Mouse (Mus musculus): ENCODE measurements at regions not wholly inside any gene's neighbourhood (a gene's known extent, or its start where the extent isn't known, plus 50 kb on each side); places are given as distances from the start of the nearest gene placed in this dataset.

- Histone ChIP-seq H3K9ac (replicated peaks; ENCODE audit: low read depth, low read length) (no peak overlapping the region), H3K9me3 (ENCODE audit: control insufficient read depth, low read length) (no peaks in the 10 kb centered on the region), H3K27ac (ENCODE audit: low read depth, low read length) (no peak overlapping the region), H3K4me3 (ENCODE audit: low read depth, low read length) (no peak overlapping the region), H3K4me1 (ENCODE audit: control insufficient read depth, insufficient read depth, low read length) (no peaks in the 10 kb centered on the region), H3K27me3 (ENCODE audit: control insufficient read depth, insufficient read depth, low read length) (no peaks in the 10 kb centered on the region), H3K4me2 (ENCODE audit: low read depth, low read length) (no peak overlapping the region), H3K36me3 (ENCODE audit: control insufficient read depth, insufficient read depth, low read length) (no peaks in the 10 kb centered on the region)
- no peak for ATAC-seq (ENCODE audit: low read depth)
- 93% methylated on average over 3 of the region's 3 CpGs for WGBS
Measured at GRCm38 (mm10) chr19:35034408-35034807, 112.2 kb downstream of the Kif20b start.

DNA sequence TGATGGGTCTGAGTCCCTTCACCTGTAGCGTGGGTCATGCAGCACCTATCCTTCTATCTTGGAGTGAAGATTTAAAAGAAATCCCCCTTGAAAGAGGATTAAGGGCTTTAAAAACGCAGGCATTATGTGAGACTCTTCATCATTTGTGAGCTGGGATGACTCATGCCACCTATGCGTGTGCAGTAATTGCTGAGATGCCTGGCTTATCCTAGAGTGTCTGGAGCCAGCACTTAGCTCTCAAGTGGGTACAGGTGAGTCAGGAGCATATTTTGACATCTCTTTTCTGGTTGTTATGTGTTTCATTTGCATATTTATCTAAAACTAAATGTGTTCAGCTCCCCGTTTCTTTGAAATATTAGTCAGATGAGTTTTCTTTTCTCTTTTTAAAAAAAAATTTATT, 123.4 kb downstream of the Kif20b start:
- Histone ChIP-seq H3K9ac (replicated peaks; ENCODE audit: low read depth, low read length) (no peak overlapping the region), H3K4me2 (ENCODE audit: low read depth, low read length) (no peak overlapping the region), H3K36me3 (ENCODE audit: control insufficient read depth, insufficient read depth, low read length) (no peaks in the 10 kb centered on the region), H3K9me3 (ENCODE audit: control insufficient read depth, low read length) (no peaks in the 10 kb centered on the region), H3K27ac (ENCODE audit: low read depth, low read length) (no peak overlapping the region), H3K27me3 (ENCODE audit: control insufficient read depth, insufficient read depth, low read length) (no peaks in the 10 kb centered on the region), H3K4me1 (ENCODE audit: control insufficient read depth, insufficient read depth, low read length) (no peaks in the 10 kb centered on the region), H3K4me3 (ENCODE audit: low read depth, low read length) (no peak overlapping the region)
- WGBS = 89% methylated on average over 4 of the region's 4 CpGs
- ATAC-seq (ENCODE audit: low read depth) = no peak

- H3K9ac ChIP-seq (replicated peaks; ENCODE audit: low read depth, low read length) = no peak overlapping the region
- H3K4me2 ChIP-seq (ENCODE audit: low read depth, low read length) = no peak overlapping the region
- H3K4me3 ChIP-seq (ENCODE audit: low read depth, low read length) = no peak overlapping the region
- no peak overlapping the region for H3K27ac ChIP-seq (ENCODE audit: low read depth, low read length)
- no peaks in the 10 kb centered on the region for H3K27me3 ChIP-seq (ENCODE audit: control insufficient read depth, insufficient read depth, low read length)
- no peaks in the 10 kb centered on the region for H3K9me3 ChIP-seq (ENCODE audit: control insufficient read depth, low read length)
- no peaks in the 10 kb centered on the region for H3K4me1 ChIP-seq (ENCODE audit: control insufficient read depth, insufficient read depth, low read length)
- WGBS = 70% methylated on average over 3 of the region's 3 CpGs
- no peak for ATAC-seq (ENCODE audit: low read depth)
- no peaks in the 10 kb centered on the region for H3K36me3 ChIP-seq (ENCODE audit: control insufficient read depth, insufficient read depth, low read length)
Measured at GRCm38 (mm10) chr19:35066352-35066935, 144.3 kb downstream of the Kif20b start.

GRCm38 (mm10) chr19:35081126-35081525, 159.0 kb downstream of the Kif20b start:
- no peak for ATAC-seq (ENCODE audit: low read depth)
- no peak overlapping the region for H3K4me3 ChIP-seq (ENCODE audit: low read depth, low read length)
- WGBS = 44% methylated on average over 4 of the region's 4 CpGs

GRCm38 (mm10) chr19:35101244-35101643, 179.1 kb downstream of the Kif20b start:
- Histone ChIP-seq H3K27me3 (ENCODE audit: control insufficient read depth, insufficient read depth, low read length) (no peaks in the 10 kb centered on the region), H3K9ac (replicated peaks; ENCODE audit: low read depth, low read length) (no peak overlapping the region), H3K9me3 (ENCODE audit: control insufficient read depth, low read length) (no peaks in the 10 kb centered on the region), H3K4me3 (ENCODE audit: low read depth, low read length) (no peak overlapping the region), H3K4me1 (ENCODE audit: control insufficient read depth, insufficient read depth, low read length) (no peaks in the 10 kb centered on the region), H3K36me3 (ENCODE audit: control insufficient read depth, insufficient read depth, low read length) (no peaks in the 10 kb centered on the region), H3K27ac (ENCODE audit: low read depth, low read length) (no peak overlapping the region), H3K4me2 (ENCODE audit: low read depth, low read length) (no peak overlapping the region)
- no peak for ATAC-seq (ENCODE audit: low read depth)
- WGBS = 4% methylated on average over 1 of the region's 1 CpGs

More at GRCm38 (mm10) chr19:35081126-35081525, 159.0 kb downstream of the Kif20b start:
- no peaks in the 10 kb centered on the region for H3K4me1 ChIP-seq (ENCODE audit: control insufficient read depth, insufficient read depth, low read length)
- no peaks in the 10 kb centered on the region for H3K27me3 ChIP-seq (ENCODE audit: control insufficient read depth, insufficient read depth, low read length)
- no peaks in the 10 kb centered on the region for H3K36me3 ChIP-seq (ENCODE audit: control insufficient read depth, insufficient read depth, low read length)
- H3K4me2 ChIP-seq (ENCODE audit: low read depth, low read length) = no peak overlapping the region
- no peak overlapping the region for H3K9ac ChIP-seq (replicated peaks; ENCODE audit: low read depth, low read length)
- no peak overlapping the region for H3K27ac ChIP-seq (ENCODE audit: low read depth, low read length)
- H3K9me3 ChIP-seq (ENCODE audit: control insufficient read depth, low read length) = no peaks in the 10 kb centered on the region

GRCm38 (mm10) chr19:35114313-35114712, 192.2 kb downstream of the Kif20b start:
- ATAC-seq (ENCODE audit: low read depth) = no peak

DNA sequence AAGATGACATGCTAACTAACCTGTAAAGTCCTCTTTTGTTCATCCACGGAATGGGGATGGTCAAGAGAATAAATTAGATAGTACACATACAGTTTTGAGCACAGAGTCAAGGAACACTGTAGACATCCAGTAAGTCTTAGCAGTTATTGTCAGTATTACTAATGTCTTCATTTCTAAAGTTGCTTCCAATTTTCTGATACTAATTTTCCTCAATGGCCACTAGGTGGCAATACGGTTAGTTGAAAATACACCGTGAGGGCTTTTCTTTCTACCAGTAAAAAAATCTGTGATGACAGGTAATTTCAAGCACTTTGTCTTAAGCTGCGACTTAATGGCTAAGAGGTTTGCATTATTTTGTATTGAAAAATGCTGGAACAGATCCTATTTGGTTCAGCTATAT, 203.1 kb downstream of the Kif20b start:
- H3K4me3 ChIP-seq (ENCODE audit: low read depth, low read length) = no peak overlapping the region
- no peak overlapping the region for H3K27ac ChIP-seq (ENCODE audit: low read depth, low read length)
- H3K9ac ChIP-seq (replicated peaks; ENCODE audit: low read depth, low read length) = no peak overlapping the region
- no peaks in the 10 kb centered on the region for H3K4me1 ChIP-seq (ENCODE audit: control insufficient read depth, insufficient read depth, low read length)
- WGBS = 14% methylated on average over 4 of the region's 4 CpGs
- 0 out of 2 replicates have a peak, but pooled peaks have one; percentile 4 for ATAC-seq (ENCODE audit: low read depth)
- H3K36me3 ChIP-seq (ENCODE audit: control insufficient read depth, insufficient read depth, low read length) = no peaks in the 10 kb centered on the region
- H3K4me2 ChIP-seq (ENCODE audit: low read depth, low read length) = no peak overlapping the region
- H3K9me3 ChIP-seq (ENCODE audit: control insufficient read depth, low read length) = no peaks in the 10 kb centered on the region
- no peaks in the 10 kb centered on the region for H3K27me3 ChIP-seq (ENCODE audit: control insufficient read depth, insufficient read depth, low read length)

More at GRCm38 (mm10) chr19:35114313-35114712, 192.2 kb downstream of the Kif20b start:
- Histone ChIP-seq H3K4me3 (ENCODE audit: low read depth, low read length) (no peak overlapping the region), H3K9ac (replicated peaks; ENCODE audit: low read depth, low read length) (no peak overlapping the region), H3K36me3 (ENCODE audit: control insufficient read depth, insufficient read depth, low read length) (no peaks in the 10 kb centered on the region), H3K4me2 (ENCODE audit: low read depth, low read length) (no peak overlapping the region), H3K27me3 (ENCODE audit: control insufficient read depth, insufficient read depth, low read length) (no peaks in the 10 kb centered on the region), H3K4me1 (ENCODE audit: control insufficient read depth, insufficient read depth, low read length) (no peaks in the 10 kb centered on the region), H3K9me3 (ENCODE audit: control insufficient read depth, low read length) (no peaks in the 10 kb centered on the region), H3K27ac (ENCODE audit: low read depth, low read length) (no peak overlapping the region)
- WGBS = 62% methylated on average over 2 of the region's 2 CpGs

GRCm38 (mm10) chr19:35126594-35127051, 204.5 kb downstream of the Kif20b start:
- Histone ChIP-seq H3K4me2 (ENCODE audit: low read depth, low read length) (no peak overlapping the region), H3K36me3 (ENCODE audit: control insufficient read depth, insufficient read depth, low read length) (no peaks in the 10 kb centered on the region), H3K9me3 (ENCODE audit: control insufficient read depth, low read length) (no peaks in the 10 kb centered on the region), H3K9ac (replicated peaks; ENCODE audit: low read depth, low read length) (no peak overlapping the region), H3K4me3 (ENCODE audit: low read depth, low read length) (no peak overlapping the region), H3K27me3 (ENCODE audit: control insufficient read depth, insufficient read depth, low read length) (no peaks in the 10 kb centered on the region), H3K27ac (ENCODE audit: low read depth, low read length) (no peak overlapping the region), H3K4me1 (ENCODE audit: control insufficient read depth, insufficient read depth, low read length) (no peaks in the 10 kb centered on the region)
- no peak for ATAC-seq (ENCODE audit: low read depth)
- WGBS = 89% methylated on average over 12 of the region's 12 CpGs

DNA sequence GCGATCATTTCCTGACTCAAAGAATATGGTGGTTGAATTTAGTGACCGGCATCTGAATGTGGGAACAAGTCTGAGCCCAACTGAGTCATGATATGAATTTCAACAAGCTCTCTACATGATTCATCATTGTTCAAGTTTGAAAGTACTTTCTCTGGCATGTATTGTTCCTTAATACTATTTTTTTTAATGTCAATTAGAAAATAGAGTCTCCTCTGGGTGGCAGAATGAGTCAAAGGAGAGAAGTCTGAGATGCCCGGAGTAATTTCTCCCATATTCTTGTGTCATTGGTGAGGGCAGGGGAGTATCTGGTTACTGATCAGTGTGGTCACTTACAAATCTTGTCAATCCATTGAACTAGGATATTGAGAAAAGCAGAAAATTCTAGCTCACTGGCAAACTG, 205.9 kb downstream of the Kif20b start:
- Histone ChIP-seq H3K27me3 (ENCODE audit: control insufficient read depth, insufficient read depth, low read length) (no peaks in the 10 kb centered on the region), H3K36me3 (ENCODE audit: control insufficient read depth, insufficient read depth, low read length) (no peaks in the 10 kb centered on the region), H3K27ac (ENCODE audit: low read depth, low read length) (no peak overlapping the region), H3K9ac (replicated peaks; ENCODE audit: low read depth, low read length) (no peak overlapping the region), H3K4me2 (ENCODE audit: low read depth, low read length) (no peak overlapping the region), H3K4me1 (ENCODE audit: control insufficient read depth, insufficient read depth, low read length) (no peaks in the 10 kb centered on the region), H3K4me3 (ENCODE audit: low read depth, low read length) (no peak overlapping the region), H3K9me3 (ENCODE audit: control insufficient read depth, low read length) (no peaks in the 10 kb centered on the region)
- WGBS = 78% methylated on average over 3 of the region's 3 CpGs
- no peak for ATAC-seq (ENCODE audit: low read depth)
